Mouse (Mus musculus) CH12.LX (cell line): Measurements from ENCODE around the gene Crct1. TPM values are rescaled to one million over a fixed set of nuclear protein-coding genes. Genes with fewer than 3 reads are reported as not detected.

Source experiments
- DNase-seq: peaks from one replicate; pipeline ENCODE4 v3.0.0-alpha.2; 2013; ENCODE audit errors: extremely low read depth
- H3K27ac ChIP-seq: 2 replicates; pipeline ENCODE4 v1.5.1; 2012; ENCODE audit warnings: low read depth, mild to moderate bottlenecking, control low read depth, moderate library complexity; ENCODE audit not compliant: insufficient read depth
- H3K27me3 ChIP-seq: replicated peaks from 2 replicates; pipeline ENCODE3; 2012; ENCODE audit warnings: inconsistent platforms
- H3K36me3 ChIP-seq, 2 experiments: replicated peaks in 1 of 2; 2 replicates each; pipeline versions ENCODE3 to v1.6.1; 2012; ENCODE audit warnings: inconsistent platforms in 1 of 2, low read length in 1 of 2, mild to moderate bottlenecking in 1 of 2, mixed read lengths in 1 of 2, moderate library complexity in 1 of 2; ENCODE audit not compliant: control insufficient read depth in 1 of 2, insufficient read depth in 1 of 2
- H3K4me1 ChIP-seq, 2 experiments: 2 replicates each; pipeline ENCODE4 v1.6.1; 2012; ENCODE audit warnings: inconsistent platforms in 1 of 2, moderate library complexity in 1 of 2; ENCODE audit not compliant: insufficient read depth in 2 of 2, control insufficient read depth in 1 of 2
- H3K4me2 ChIP-seq: 2 replicates; pipeline ENCODE4 v1.6.1; 2012; ENCODE audit warnings: low read depth, mild to moderate bottlenecking, control low read depth; ENCODE audit not compliant: poor library complexity, insufficient read depth, severe bottlenecking
- H3K4me3 ChIP-seq, 3 experiments: fragments of 150-350 bp in 1 of 3; sonication (generic) in 1 of 3; replicated peaks in 1 of 3; 2 replicates each; pipeline versions ENCODE3 to v1.5.1; 2011 to 2012; ENCODE audit warnings: low read depth in 2 of 3, low read length in 2 of 3, mild to moderate bottlenecking in 2 of 3, moderate library complexity in 2 of 3, control low read depth in 1 of 3, improper control_type of control experiment in 1 of 3, inconsistent platforms in 1 of 3, mixed read lengths in 1 of 3; ENCODE audit not compliant: poor library complexity in 1 of 3
- H3K79me2 ChIP-seq: replicated peaks from 2 replicates; pipeline ENCODE4 v1.6.1; 2012; ENCODE audit warnings: mild to moderate bottlenecking, moderate library complexity; ENCODE audit not compliant: control insufficient read depth, poor library complexity, insufficient read depth, severe bottlenecking; ENCODE audit errors: extremely low read depth
- H3K9ac ChIP-seq: 2 replicates; pipeline ENCODE4 v1.6.1; 2012; ENCODE audit warnings: low read depth, mild to moderate bottlenecking, control low read depth, moderate library complexity; ENCODE audit not compliant: insufficient read depth
- H3K9me3 ChIP-seq: replicated peaks from 2 replicates; pipeline ENCODE3; 2012; ENCODE audit warnings: low read length, inconsistent platforms, mixed read lengths
- CHD2 ChIP-seq: IDR thresholded peaks from 2 replicates; pipeline ENCODE4 v1.6.1; 2011; ENCODE audit warnings: low read length, improper control_type of control experiment
- CTCF ChIP-seq, 2 experiments: IDR thresholded peaks in 1 of 2; conservative IDR thresholded peaks in 1 of 2; 2 replicates each; pipeline ENCODE4 v1.5.1; 2011 to 2012; ENCODE audit warnings: low read depth in 2 of 2, low read length in 2 of 2, improper control_type of control experiment in 1 of 2, inconsistent platforms in 1 of 2, mild to moderate bottlenecking in 1 of 2, moderate library complexity in 1 of 2
- E2F4 ChIP-seq: IDR thresholded peaks from 2 replicates; pipeline ENCODE4 v1.6.1; 2011; ENCODE audit warnings: low read depth, low read length, improper control_type of control experiment; ENCODE audit not compliant: insufficient replicate concordance
- ELF1 ChIP-seq: IDR thresholded peaks from 2 replicates; pipeline ENCODE4 v1.6.1; 2014; ENCODE audit warnings: low read depth, mild to moderate bottlenecking, inconsistent platforms, low read length, improper control_type of control experiment
- ETS1 ChIP-seq: conservative IDR thresholded peaks from 2 replicates; pipeline ENCODE4 v1.6.1; 2012; ENCODE audit warnings: low read depth, mild to moderate bottlenecking, inconsistent platforms, low read length, improper control_type of control experiment, moderate library complexity
- GABPA ChIP-seq: IDR thresholded peaks from 2 replicates; pipeline ENCODE4 v1.6.1; 2012; ENCODE audit warnings: low read depth, low read length, improper control_type of control experiment, inconsistent platforms; ENCODE audit not compliant: insufficient replicate concordance
- MAZ ChIP-seq: IDR thresholded peaks from 2 replicates; pipeline ENCODE4 v1.6.1; 2012; ENCODE audit warnings: low read depth, mild to moderate bottlenecking, inconsistent platforms, low read length, improper control_type of control experiment, moderate library complexity
- MXI1 ChIP-seq: IDR thresholded peaks from 2 replicates; pipeline ENCODE4 v1.6.1; 2011; ENCODE audit warnings: mild to moderate bottlenecking, low read depth, low read length, improper control_type of control experiment
- RAD21 ChIP-seq: IDR thresholded peaks from 2 replicates; pipeline ENCODE4 v1.6.1; 2011; ENCODE audit warnings: low read depth, mild to moderate bottlenecking, low read length, improper control_type of control experiment, moderate library complexity
- SMC3 ChIP-seq: IDR thresholded peaks from 2 replicates; pipeline ENCODE4 v1.6.1; 2011; ENCODE audit warnings: low read depth, low read length, improper control_type of control experiment
- ZMIZ1 ChIP-seq: IDR thresholded peaks from 2 replicates; pipeline ENCODE4 v1.6.1; 2012; ENCODE audit warnings: low read depth, mild to moderate bottlenecking, inconsistent platforms, low read length, improper control_type of control experiment
- dilution Hi-C: fragments of 300-500 bp; cut with MboI; formaldehyde crosslinking; loops from 2 replicates; pipeline ENCODE4 v1.14.3; 2020; ENCODE audit warnings: low sequenced_read_pairs; ENCODE audit not compliant: extremely low pct_unique_long_range_greater_than_20kb, extremely low pct_ligation_motif_present
- in situ Hi-C: fragments of 300-500 bp; cut with MboI; formaldehyde crosslinking; loops from 3 replicates; pipeline ENCODE4 v1.14.3; 2019; ENCODE audit warnings: low sequenced_read_pairs, low pct_ligation_motif_present, low pct_unique_long_range_greater_than_20kb, mixed read lengths
- polyA plus RNA-seq: library from polyadenylated mRNA; unstranded; fragments of >175 nt; gene quantifications from 2 replicates; pipeline ENCODE4 v1.2.1, GENCODE M21; 2012; ENCODE audit warnings: low read depth; ENCODE audit not compliant: insufficient read length
- total RNA-seq, 2 experiments: library from RNA; depleted of rRNA; stranded (reverse); fragments of 300-350 nt in 1 of 2; fragments of >200 nt in 1 of 2; gene quantifications; 2 replicates each; pipeline ENCODE4 v1.2.3; 2012 to 2014

The Crct1 gene
- total and polyA plus RNA-seq, 3 experiments = not detected

GRCm38 (mm10) chr3:92998691-92999090 is 16.8 kb downstream of the Crct1 start:
- H3K27ac ChIP-seq = no peak overlapping the region
- no peaks in the 10 kb centered on the region for H3K79me2 ChIP-seq
- H3K9ac ChIP-seq = no peak overlapping the region
- dilution Hi-C loops = no loop called here
- no peak overlapping the region for H3K4me3 ChIP-seq
- peak; percentile 62 for DNase-seq
- H3K9me3 ChIP-seq = no peaks in the 10 kb centered on the region
- peak; percentile 34 for TF ChIP-seq SMC3
- TF ChIP-seq ZMIZ1 = no peak
- peak; percentile 63 to 77 for TF ChIP-seq CTCF (conservative IDR thresholded peaks at IDR 0.05 in 1 of 2, IDR thresholded peaks at IDR 0.05 in 1 of 2; ENCODE audit: low read depth in 2 of 2, low read length in 2 of 2)
- peak; percentile 30 for TF ChIP-seq RAD21
- peaks cover 0 to 2% of the 10 kb centered on the region in 2 experiments; a peak in 1 of 4 replicates for H3K4me1 ChIP-seq
- H3K4me2 ChIP-seq = no peak overlapping the region
- in situ Hi-C loops = no loop called here
- H3K27me3 ChIP-seq = no peaks in the 10 kb centered on the region
- H3K36me3 ChIP-seq = no peaks in the 10 kb centered on the region

- Histone ChIP-seq H3K27ac (no peak within 1 kb of the TSS), H3K27me3 (no peaks in the 10 kb centered on the region), H3K4me2 (no peak within 1 kb of the TSS), H3K4me1 (no peaks in the 10 kb centered on the region), H3K9me3 (no peaks in the 10 kb centered on the region), H3K36me3 (no peaks in the 10 kb centered on the region), H3K4me3 (no peak within 1 kb of the TSS), H3K79me2 (no peaks in the 10 kb centered on the region), H3K9ac (no peak within 1 kb of the TSS)
- DNase-seq = no peak
- dilution Hi-C loops = no loop called here
- in situ Hi-C loops = no loop called here
- TF ChIP-seq E2F4 (no peak), GABPA (no peak), CHD2 (no peak), ETS1 (no peak)
These were observed 23.6 kb downstream of the Crct1 start, which contains the start of gene Lce3f for GRCm38 (mm10) chr3:92991926-92992325. Gene Lce3f, plus strand, starts transcription at chr3:92992226.

DNA sequence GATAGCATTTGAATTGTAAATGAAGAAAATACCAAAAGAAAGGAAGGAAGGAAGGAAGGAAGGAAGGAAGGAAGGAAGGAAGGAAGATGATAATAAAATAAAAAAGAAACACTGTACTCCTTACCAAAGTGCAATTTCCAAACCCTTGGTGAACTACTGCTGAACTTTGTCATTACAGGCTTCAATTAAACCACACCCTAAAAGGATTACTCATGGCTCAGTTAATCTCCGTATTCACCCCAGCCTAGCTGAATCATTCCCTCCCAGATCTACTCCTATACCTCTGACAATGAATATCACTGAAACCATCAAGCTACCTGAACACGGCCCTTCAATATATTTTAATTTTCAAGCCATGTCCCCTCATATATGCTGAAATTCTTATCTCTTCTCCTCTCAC is 37.0 kb downstream of the Crct1 start:
- Histone ChIP-seq H3K27me3 (no peaks in the 10 kb centered on the region), H3K4me1 (no peaks in the 10 kb centered on the region), H3K9me3 (no peaks in the 10 kb centered on the region), H3K4me2 (no peak overlapping the region), H3K36me3 (no peaks in the 10 kb centered on the region), H3K27ac (no peak overlapping the region), H3K9ac (no peak overlapping the region), H3K79me2 (no peaks in the 10 kb centered on the region)
- dilution Hi-C loops = no loop called here
- TF ChIP-seq ELF1 (no peak), MXI1 (no peak), MAZ (no peak)
- TF ChIP-seq, all 38 proteins: peak for 0
- in situ Hi-C loops = no loop called here
- no peak overlapping the region for H3K4me3 ChIP-seq
- no peak for DNase-seq
